Mouse (Mus musculus): ENCODE measurements at regions not wholly inside any gene's neighbourhood (a gene's known extent, or its start where the extent isn't known, plus 50 kb on each side); places are given as distances from the start of the nearest gene placed in this dataset.

GRCm38 (mm10) chr11:18722770-18723169 lies 296.0 kb downstream of the Meis1 start:
- DNase-seq (ENCODE audit: low read depth, low spot score): no peak

GRCm38 (mm10) chr11:18715851-18716126 lies 303.0 kb downstream of the Meis1 start:
- DNase-seq (ENCODE audit: low read depth, low spot score): no peak

- no peak for DNase-seq (ENCODE audit: low read depth, low spot score)
Observed at GRCm38 (mm10) chr11:18715050-18715850, 303.5 kb downstream of the Meis1 start.

GRCm38 (mm10) chr11:18714400-18714799 lies 304.4 kb downstream of the Meis1 start:
- no peak for DNase-seq (ENCODE audit: low read depth, low spot score)

- DNase-seq (ENCODE audit: low read depth, low spot score): peak; percentile 4
Observed at GRCm38 (mm10) chr11:18712642-18713053, 306.1 kb downstream of the Meis1 start.

GRCm38 (mm10) chr11:18709628-18710027 lies 309.2 kb downstream of the Meis1 start:
- no peak for DNase-seq (ENCODE audit: low read depth, low spot score)

- DNase-seq (ENCODE audit: low read depth, low spot score): no peak
Observed at GRCm38 (mm10) chr11:18681593-18681992, 337.2 kb downstream of the Meis1 start.

GRCm38 (mm10) chr11:18676876-18677275 lies 341.9 kb downstream of the Meis1 start:
- no peak for DNase-seq (ENCODE audit: low read depth, low spot score)

- no peak for DNase-seq (ENCODE audit: low read depth, low spot score)
Observed at GRCm38 (mm10) chr11:18670967-18671366, 347.8 kb downstream of the Meis1 start.

- DNase-seq (ENCODE audit: low read depth, low spot score): no peak
Observed at GRCm38 (mm10) chr11:18669322-18669721, 349.5 kb downstream of the Meis1 start.

- DNase-seq (ENCODE audit: low read depth, low spot score): no peak
Observed at GRCm38 (mm10) chr11:18656358-18656757, 362.4 kb downstream of the Meis1 start.

- no peak for DNase-seq (ENCODE audit: low read depth, low spot score)
Observed at GRCm38 (mm10) chr11:18631975-18632773, 386.6 kb downstream of the Meis1 start.

GRCm38 (mm10) chr11:18631570-18631969 lies 387.2 kb downstream of the Meis1 start:
- no peak for DNase-seq (ENCODE audit: low read depth, low spot score)

GRCm38 (mm10) chr11:18621777-18622176 lies 397.0 kb downstream of the Meis1 start:
- no peak for DNase-seq (ENCODE audit: low read depth, low spot score)

GRCm38 (mm10) chr11:18604836-18605235 lies 413.9 kb downstream of the Meis1 start:
- DNase-seq (ENCODE audit: low read depth, low spot score): no peak

GRCm38 (mm10) chr11:18601568-18602182 lies 417.1 kb downstream of the Meis1 start:
- DNase-seq (ENCODE audit: low read depth, low spot score): no peak

GRCm38 (mm10) chr11:18598349-18598748 lies 420.4 kb downstream of the Meis1 start:
- no peak for DNase-seq (ENCODE audit: low read depth, low spot score)

GRCm38 (mm10) chr11:18596996-18597395 lies 421.8 kb downstream of the Meis1 start:
- DNase-seq (ENCODE audit: low read depth, low spot score): no peak

- no peak for DNase-seq (ENCODE audit: low read depth, low spot score)
Observed at GRCm38 (mm10) chr11:18590487-18590886, 428.3 kb downstream of the Meis1 start.

GRCm38 (mm10) chr11:18586468-18586867 lies 432.3 kb downstream of the Meis1 start:
- DNase-seq (ENCODE audit: low read depth, low spot score): no peak

GRCm38 (mm10) chr11:18585031-18585430 lies 433.8 kb downstream of the Meis1 start:
- no peak for DNase-seq (ENCODE audit: low read depth, low spot score)

GRCm38 (mm10) chr11:18582781-18583161 lies 436.0 kb downstream of the Meis1 start:
- no peak for DNase-seq (ENCODE audit: low read depth, low spot score)

All from skeletal muscle tissue, adult 2 months (tissue).